Mouse (Mus musculus) stomach, embryonic 16.5 days (tissue): Measurements from ENCODE around the gene Wdr90. TPM values are rescaled to one million over a fixed set of nuclear protein-coding genes. Genes with fewer than 3 reads are reported as not detected.

Source experiments
- ATAC-seq: fragments of 200-750 bp; cut with Nextera tagmentation; 2 replicates; pipeline ENCODE4 v1.8.0; 2017; ENCODE audit warnings: moderate number of reproducible peaks, moderate TSS enrichment; ENCODE audit not compliant: insufficient read depth, low FRiP score
- H3K27ac ChIP-seq: fragments of 300-500 bp; sonication (generic); 2 replicates; pipeline ENCODE4 v1.5.1; 2014; ENCODE audit warnings: low read length
- H3K27me3 ChIP-seq: fragments of 300-500 bp; sonication (generic); 2 replicates; pipeline ENCODE4 v1.6.1; 2014; ENCODE audit warnings: low read length, control low read depth, mixed read lengths; ENCODE audit not compliant: control insufficient read depth, insufficient read depth
- H3K36me3 ChIP-seq: fragments of 300-500 bp; sonication (generic); 2 replicates; pipeline ENCODE4 v1.6.1; 2014; ENCODE audit warnings: low read length; ENCODE audit not compliant: control insufficient read depth, insufficient read depth
- H3K4me1 ChIP-seq: fragments of 300-500 bp; sonication (generic); 2 replicates; pipeline ENCODE4 v1.6.1; 2014; ENCODE audit warnings: low read length, control low read depth, mixed read lengths; ENCODE audit not compliant: control insufficient read depth, insufficient read depth
- H3K4me2 ChIP-seq: fragments of 300-500 bp; sonication (generic); 2 replicates; pipeline ENCODE4 v1.6.1; 2014; ENCODE audit warnings: low read depth, low read length, mixed read lengths
- H3K4me3 ChIP-seq: fragments of 300-500 bp; sonication (generic); replicated peaks from 2 replicates; pipeline ENCODE4 v1.5.1; 2014; ENCODE audit warnings: mild to moderate bottlenecking, low read length
- H3K9ac ChIP-seq: fragments of 300-500 bp; sonication (generic); 2 replicates; pipeline ENCODE4 v1.6.1; 2014; ENCODE audit warnings: low read length
- H3K9me3 ChIP-seq: fragments of 300-500 bp; sonication (generic); replicated peaks from 2 replicates; pipeline ENCODE4 v1.6.1; 2016; ENCODE audit warnings: low read length, control low read depth; ENCODE audit not compliant: control insufficient read depth
- whole genome bisulfite sequencing: fragments of 180-500 bp; shearing (Covaris S2); extraction: QIAGEN DNeasy Blood & Tissue Kit; methylation state at CpG from one replicate; pipeline ENCODE4 v1.1.7; 2014; 5-methylcytosine and 5-hydroxymethylcytosine counted together
- polyA plus RNA-seq: library from polyadenylated mRNA; unstranded; fragments of >200 nt; fragmentation: Nextera tagmentation; extraction: Ambion mirVana; gene quantifications from 2 replicates; pipeline ENCODE4 v1.2.1, GENCODE M21; 2015

The Wdr90 gene
- polyA plus RNA-seq, 1 experiment from 2014 or later = 22.1 TPM

- Histone ChIP-seq H3K4me3 (no peak overlapping the region), H3K27ac (peak overlapping the region; percentile 39; the same call in 1 of the 2 replicates), H3K9ac (no peak overlapping the region), H3K4me2 (no peak overlapping the region), H3K36me3 (0 out of 2 replicates have a peak, but pooled peaks cover 3% of the 10 kb centered on the region), H3K9me3 (no peaks in the 10 kb centered on the region), H3K27me3 (no peaks in the 10 kb centered on the region), H3K4me1 (peaks cover 13% of the 10 kb centered on the region; the same call in 1 of the 2 replicates)
- ATAC-seq = no peak
- 86% methylated on average over 3 of the region's 3 CpGs for WGBS
Observed at GRCm38 (mm10) chr17:25866172-25866571, 4.9 kb upstream of the Wdr90 start.

- peak; percentile 23; the same call in 1 of the 2 replicates for ATAC-seq
- H3K9ac ChIP-seq = no peak overlapping the region; the same call in 1 of the 2 replicates
- H3K27me3 ChIP-seq = no peaks in the 10 kb centered on the region
- 0 out of 2 replicates have a peak, but pooled peaks cover 3% of the 10 kb centered on the region for H3K36me3 ChIP-seq
- H3K9me3 ChIP-seq = no peaks in the 10 kb centered on the region
- H3K4me3 ChIP-seq = no peak overlapping the region
- peak overlapping the region; percentile 39; the same call in 1 of the 2 replicates for H3K27ac ChIP-seq
- H3K4me2 ChIP-seq = peak overlapping the region; percentile 23; the same call in 1 of the 2 replicates
- peaks cover 20% of the 10 kb centered on the region for H3K4me1 ChIP-seq
- 85% methylated on average over 11 of the region's 11 CpGs for WGBS
Observed at GRCm38 (mm10) chr17:25865288-25865687, 4.0 kb upstream of the Wdr90 start.

GRCm38 (mm10) chr17:25864311-25864710, 3.0 kb upstream of the Wdr90 start:
- H3K27ac ChIP-seq = no peak overlapping the region
- no peak overlapping the region for H3K9ac ChIP-seq
- no peak overlapping the region for H3K4me2 ChIP-seq
- WGBS = 89% methylated on average over 14 of the region's 14 CpGs
- no peaks in the 10 kb centered on the region for H3K9me3 ChIP-seq
- H3K36me3 ChIP-seq = 0 out of 2 replicates have a peak, but pooled peaks cover 3% of the 10 kb centered on the region
- H3K27me3 ChIP-seq = no peaks in the 10 kb centered on the region
- H3K4me3 ChIP-seq = no peak overlapping the region
- peaks cover 22% of the 10 kb centered on the region for H3K4me1 ChIP-seq
- no peak for ATAC-seq

- no peak overlapping the region for H3K27ac ChIP-seq
- 90% methylated on average over 6 of the region's 6 CpGs for WGBS
- H3K9ac ChIP-seq = no peak overlapping the region
- H3K4me1 ChIP-seq = peaks cover 22% of the 10 kb centered on the region
- no peak for ATAC-seq
- H3K4me2 ChIP-seq = no peak overlapping the region
- H3K9me3 ChIP-seq = no peaks in the 10 kb centered on the region
- 0 out of 2 replicates have a peak, but pooled peaks cover 3% of the 10 kb centered on the region for H3K36me3 ChIP-seq
- H3K27me3 ChIP-seq = no peaks in the 10 kb centered on the region
- no peak overlapping the region for H3K4me3 ChIP-seq
Observed at GRCm38 (mm10) chr17:25863681-25864080, 2.4 kb upstream of the Wdr90 start.

- Histone ChIP-seq H3K4me2 (peak overlapping the region; percentile 96), H3K36me3 (0 out of 2 replicates have a peak, but pooled peaks cover 3% of the 10 kb centered on the region), H3K4me3 (peak overlapping the region; percentile 82), H3K4me1 (peaks cover 14% of the 10 kb centered on the region), H3K27ac (peak overlapping the region; percentile 75), H3K27me3 (no peaks in the 10 kb centered on the region), H3K9me3 (no peaks in the 10 kb centered on the region), H3K9ac (peak overlapping the region; percentile 90)
- ATAC-seq = no peak
- WGBS = 10% methylated on average over 6 of the region's 6 CpGs
Observed at GRCm38 (mm10) chr17:25861704-25862612, 657 bp upstream of the Wdr90 start.

GRCm38 (mm10) chr17:25860229-25860628, 1.1 kb downstream of the Wdr90 start:
- 0 out of 2 replicates have a peak, but pooled peaks cover 3% of the 10 kb centered on the region for H3K36me3 ChIP-seq
- H3K9ac ChIP-seq = peak overlapping the region; percentile 90
- peak overlapping the region; percentile 82; the same call in 1 of the 2 replicates for H3K4me3 ChIP-seq
- no peak for ATAC-seq
- peak overlapping the region; percentile 96 for H3K4me2 ChIP-seq
- no peak overlapping the region for H3K27ac ChIP-seq
- WGBS = 86% methylated on average over 6 of the region's 6 CpGs
- no peaks in the 10 kb centered on the region for H3K27me3 ChIP-seq
- peaks cover 14% of the 10 kb centered on the region for H3K4me1 ChIP-seq
- H3K9me3 ChIP-seq = no peaks in the 10 kb centered on the region

- H3K4me2 ChIP-seq = peak within 1 kb of the TSS; percentile 79
- ATAC-seq = peak; percentile 96
- peaks cover 16% of the 10 kb centered on the region for H3K4me1 ChIP-seq
- peak within 1 kb of the TSS; percentile 89 for H3K4me3 ChIP-seq
- peak within 1 kb of the TSS; percentile 89 for H3K27ac ChIP-seq
- no peaks in the 10 kb centered on the region for H3K9me3 ChIP-seq
- H3K9ac ChIP-seq = peak within 1 kb of the TSS; percentile 96
- peaks cover 17% of the 10 kb centered on the region for H3K36me3 ChIP-seq
- no peaks in the 10 kb centered on the region for H3K27me3 ChIP-seq
- 1% methylated on average over 21 of the region's 21 CpGs for WGBS
Observed at GRCm38 (mm10) chr17:25844396-25844901, 16.9 kb downstream of the Wdr90 start, which contains the start of gene Rhot2. Rhot2 (minus strand) TSS chr17:25844851.

- 2% methylated on average over 38 of the region's 38 CpGs for WGBS
- Histone ChIP-seq H3K4me2 (peak overlapping the region; percentile 79), H3K4me3 (peak overlapping the region; percentile 89), H3K9me3 (no peaks in the 10 kb centered on the region), H3K27me3 (no peaks in the 10 kb centered on the region), H3K27ac (peak overlapping the region; percentile 89), H3K4me1 (peaks cover 16% of the 10 kb centered on the region), H3K9ac (peak overlapping the region; percentile 96), H3K36me3 (peaks cover 23% of the 10 kb centered on the region)
- no peak for ATAC-seq
Observed at GRCm38 (mm10) chr17:25843636-25844395, 17.5 kb downstream of the Wdr90 start.
